Mouse (Mus musculus) megakaryocyte, embryonic 14.5 days (primary cell): Measurements from ENCODE around the gene Arid3a.

Experiments used
- FLI1 ChIP-seq: IDR thresholded peaks from 2 replicates; pipeline ENCODE4 v1.6.1; 2012; ENCODE audit warnings: low read length, inconsistent platforms, mixed read lengths
- GATA1 ChIP-seq: IDR thresholded peaks from 3 replicates; pipeline ENCODE4 v1.6.1; 2012; ENCODE audit warnings: mixed read lengths, low read length, inconsistent platforms, borderline replicate concordance

- TF ChIP-seq GATA1 (no peak), FLI1 (no peak)
These were observed 30.5 kb upstream of the Arid3a start for GRCm38 (mm10) chr10:79896306-79896705.
